Mouse (Mus musculus) kidney, adult 2 months (tissue): ENCODE measurements around the gene Poll.

Experiments
- CTCF ChIP-seq: fragments of 200-500 bp; conservative IDR thresholded peaks from 2 replicates; pipeline ENCODE4 v1.5.1; 2011; ENCODE audit warnings: low read depth, mild to moderate bottlenecking, control low read depth, low read length, moderate library complexity, mixed read lengths; ENCODE audit not compliant: insufficient read depth, insufficient read length
- POLR2A ChIP-seq: fragments of 200-500 bp; IDR thresholded peaks from one replicate; pipeline ENCODE4 v1.6.1; 2011; ENCODE audit warnings: low read depth, low read length, control low read depth

- TF ChIP-seq CTCF: no peak
- TF ChIP-seq POLR2A: no peak
Measured at GRCm38 (mm10) chr19:45554136-45554535, 6.2 kb downstream of the Poll start.
